Mouse (Mus musculus): ENCODE measurements around the gene Gm14459. TPM values are rescaled to one million over a fixed set of nuclear protein-coding genes. Genes with fewer than 3 reads are reported as not detected.
"Not testable (repeated sequence)": the region's sequence is repeated elsewhere in the genome, so short reads cannot be mapped to it uniquely, and the experiment has no call there.

The Gm14459 gene
- total RNA-seq (2015), result not detected in 2 replicates
- not detected in 2 replicates for total RNA-seq (2017)

- no peak for ATAC-seq (replicated peaks; ENCODE audit: poor library complexity)
These were observed at the start of gene Gm14459 for GRCm38 (mm10) chrX:8524854-8525253. Gene Gm14459 (minus strand): TSS chrX:8524954.

- ATAC-seq (replicated peaks; ENCODE audit: poor library complexity), result not testable (repeated sequence)
These were observed 23.4 kb upstream of the Gm14459 start, which contains the start of gene Ssxb6 for GRCm38 (mm10) chrX:8548155-8548554. Gene Ssxb6 (minus strand): TSS chrX:8548255.

Other genes starting within 250 kb of the Gm14459 start
- gene Ssxb10, start 197.5 kb downstream of the Gm14459 start, total RNA-seq (2015), result 0.59 TPM in 1 of 2 replicates, not detected in the other
- gene Ssxb10, start 197.5 kb downstream of the Gm14459 start, total RNA-seq (2017), result not detected in 2 replicates
- gene Ssxb9, start 158.0 kb downstream of the Gm14459 start, total RNA-seq (2015), result not detected in 2 replicates
- gene Ssxb9, start 158.0 kb downstream of the Gm14459 start, total RNA-seq (2017), result not detected in 2 replicates
- gene Ssxb1, start 111.6 kb downstream of the Gm14459 start, total RNA-seq (2015), result not detected in 2 replicates
- gene Ssxb1, start 111.6 kb downstream of the Gm14459 start, total RNA-seq (2017), result not detected in 2 replicates
- gene Ssxb2, start 63.2 kb downstream of the Gm14459 start, total RNA-seq (2015), result not detected in 2 replicates
- not detected in 2 replicates for gene Ssxb2, start 63.2 kb downstream of the Gm14459 start, total RNA-seq (2017)
- not detected in 2 replicates for gene Ssxb6, start 23.3 kb upstream of the Gm14459 start, total RNA-seq (2015)
- not detected in 2 replicates for gene Ssxb6, start 23.3 kb upstream of the Gm14459 start, total RNA-seq (2017)
- gene Ssxb3, start 66.9 kb upstream of the Gm14459 start, total RNA-seq (2015), result not detected in 2 replicates
- gene Ssxb3, start 66.9 kb upstream of the Gm14459 start, total RNA-seq (2017), result not detected in 2 replicates
- gene Ssxb8, start 165.9 kb upstream of the Gm14459 start, total RNA-seq (2015), result not detected in 2 replicates
- gene Ssxb8, start 165.9 kb upstream of the Gm14459 start, total RNA-seq (2017), result not detected in 2 replicates
- not detected in 2 replicates for gene Ssx9, start 223.5 kb upstream of the Gm14459 start, total RNA-seq (2015)
- not detected in 2 replicates for gene Ssx9, start 223.5 kb upstream of the Gm14459 start, total RNA-seq (2017)